In genomic region chr6:127855711-127856295, GRCm38 (mm10) we compare ENCODE assay signal across 10 mouse cellular contexts. TPM values are rescaled to one million over a fixed set of nuclear protein-coding genes. Genes with fewer than 3 reads are reported as not detected.
DNase-seq lines count a peak whose midpoint lies in the region; ATAC-seq and TF ChIP-seq lines count a peak whose summit lies in the region.
"Had no signal": no experiment of that assay in that cellular context is flagged by ENCODE, and none has a peak within 500 bp of the region (broad histone marks: within the 10 kb centered on the region; RNA-seq: fewer than 3 reads in every experiment).

No protein-coding gene starts in this region.

- H3K36me3 ChIP-seq in forebrain, embryonic 10.5 days (replicated peaks), result no peaks in the 10 kb centered on the region
- no peaks in the 10 kb centered on the region for H3K36me3 ChIP-seq in hindbrain, postnatal 0 days (ENCODE audit: insufficient read depth, low read length)
- no peaks in the 10 kb centered on the region for H3K36me3 ChIP-seq in neural tube, embryonic 14.5 days (ENCODE audit: control insufficient read depth, insufficient read depth, low read length)

- no peaks in the 10 kb centered on the region for H3K9me3 ChIP-seq in forebrain, embryonic 10.5 days
- H3K9me3 ChIP-seq in hindbrain, postnatal 0 days (ENCODE audit: low read length), result no peaks in the 10 kb centered on the region
- H3K9me3 ChIP-seq in neural tube, embryonic 14.5 days (ENCODE audit: control insufficient read depth, low read length), result no peaks in the 10 kb centered on the region

- no peak overlapping the region for H3K9ac ChIP-seq in hindbrain, postnatal 0 days (replicated peaks; ENCODE audit: low read length)
- no peak overlapping the region for H3K9ac ChIP-seq in neural tube, embryonic 14.5 days (replicated peaks; ENCODE audit: low read depth, low read length)

- no peaks in the 10 kb centered on the region for H3K27me3 ChIP-seq in forebrain, embryonic 10.5 days (ENCODE audit: poor library complexity, severe bottlenecking)
- H3K27me3 ChIP-seq in hindbrain, postnatal 0 days (ENCODE audit: insufficient read depth, low read length), result no peaks in the 10 kb centered on the region
- no peaks in the 10 kb centered on the region for H3K27me3 ChIP-seq in neural tube, embryonic 14.5 days (ENCODE audit: control insufficient read depth, insufficient read depth, low read length)

- peak overlapping the region; percentile 67 for H3K27ac ChIP-seq in forebrain, embryonic 10.5 days
- no peak overlapping the region for H3K27ac ChIP-seq in hindbrain, postnatal 0 days
- H3K27ac ChIP-seq in neural tube, embryonic 14.5 days (ENCODE audit: low read depth, low read length), result no peak overlapping the region

- no peak for TF ChIP-seq CTCF in hindbrain, postnatal 0 days (IDR thresholded peaks at IDR 0.05; ENCODE audit: low read depth)

- 27% methylated on average over 9 of the region's 9 CpGs for WGBS in forebrain, embryonic 10.5 days
- WGBS in hindbrain, postnatal 0 days, result 29% methylated on average over 9 of the region's 9 CpGs
- 31% methylated on average over 9 of the region's 9 CpGs for WGBS in neural tube, embryonic 14.5 days

- no peak overlapping the region for H3K4me2 ChIP-seq in hindbrain, postnatal 0 days (ENCODE audit: low read depth, low read length)
- no peak overlapping the region for H3K4me2 ChIP-seq in neural tube, embryonic 14.5 days (ENCODE audit: low read depth, low read length)

- peak; percentile 74 for ATAC-seq in hindbrain, postnatal 0 days
- ATAC-seq in neural tube, embryonic 14.5 days (ENCODE audit: low read depth), result peak; percentile 53; the same call in 1 of the 2 replicates

- DNase-seq in heart, adult 11 months, result peak; percentile 68
- DNase-seq in heart, adult 8-10 months (ENCODE audit: low spot score), result no peak
- DNase-seq in forebrain, embryonic 10.5 days (ENCODE audit: extremely low spot score, low spot score), result no peak
- DNase-seq in hindbrain, postnatal 0 days (ENCODE audit: low spot score), result peak; percentile 69
- DNase-seq in lung, postnatal 14 days, result no peak
- no peak for DNase-seq in gastrocnemius, postnatal 4 days (ENCODE audit: low spot score in 2 of 2)
- no peak for DNase-seq in spleen, postnatal 10 days (ENCODE audit: low spot score in 2 of 2)
- DNase-seq: kidney, adult 18-20 months; lung, postnatal 4 days had no signal

- H3K4me1 ChIP-seq in forebrain, embryonic 10.5 days, result peaks cover 46% of the 10 kb centered on the region
- H3K4me1 ChIP-seq in hindbrain, postnatal 0 days (ENCODE audit: insufficient read depth, low read length), result peaks cover 11% of the 10 kb centered on the region
- H3K4me1 ChIP-seq in neural tube, embryonic 14.5 days (ENCODE audit: control insufficient read depth, insufficient read depth, low read length), result 0 out of 2 replicates have a peak, but pooled peaks cover 6% of the 10 kb centered on the region

- H3K4me3 ChIP-seq in forebrain, embryonic 10.5 days, result no peak overlapping the region
- H3K4me3 ChIP-seq in hindbrain, postnatal 0 days (ENCODE audit: low read length), result no peak overlapping the region
- no peak overlapping the region for H3K4me3 ChIP-seq in neural tube, embryonic 14.5 days (ENCODE audit: low read depth, low read length)

RNA-seq across cellular contexts. Expression of gene Tspan11, which starts 31.6 kb away (rescaled TPM):
- total RNA-seq in heart, adult 8-10 months (2022), result 1 to 10 TPM in 1 of 4 experiments, under 1 TPM in 3; 0.79 to 1.7 (median 0.82) TPM
- 3.6 and 3.9 TPM in 2 replicates for polyA plus RNA-seq in forebrain, embryonic 10.5 days (2016; fragmentation: Nextera tagmentation; extraction: Ambion mirVana)
- total RNA-seq in hindbrain, postnatal 0 days (2014; rRNA removed), result 3.5 and 5.6 TPM in 2 replicates
- polyA plus RNA-seq in hindbrain, postnatal 0 days (2015; fragmentation: Nextera tagmentation; extraction: Ambion mirVana), result 3.6 and 4.4 TPM in 2 replicates
- polyA plus RNA-seq in neural tube, embryonic 14.5 days (2014; fragmentation: Nextera tagmentation; extraction: Ambion mirVana), result 3.2 and 4.0 TPM in 2 replicates
- total RNA-seq in gastrocnemius, postnatal 4 days (2021), result 10 to 100 TPM; 13.4 to 14.0 TPM

Comparison
In these comparisons a context has a peak if more than half of its experiments do, and no peak if none do; other contexts are left out.
1. DNase-seq: peak in heart, adult 11 months (single experiment) and hindbrain, postnatal 0 days (single experiment); none in heart, adult 8-10 months (single experiment), forebrain, embryonic 10.5 days (single experiment), lung, postnatal 14 days (single experiment), gastrocnemius, postnatal 4 days (0 of 2) and spleen, postnatal 10 days (0 of 2).